Mouse (Mus musculus) thymus, postnatal 0 days (tissue): ENCODE measurements around the gene Sema3a. TPM values are rescaled to one million over a fixed set of nuclear protein-coding genes. Genes with fewer than 3 reads are reported as not detected.

Experiments used
- DNase-seq: peaks from one replicate; pipeline ENCODE4 v3.0.0-alpha.2; 2015; ENCODE audit warnings: low spot score
- polyA plus RNA-seq: library from polyadenylated mRNA; unstranded; fragments of >200 nt; fragmentation: Nextera tagmentation; extraction: Ambion mirVana; gene quantifications from 2 replicates; pipeline ENCODE4 v1.2.1, GENCODE M21; 2015

The Sema3a gene
- polyA plus RNA-seq, 1 experiment from 2014 or later: 0.66 TPM

DNA sequence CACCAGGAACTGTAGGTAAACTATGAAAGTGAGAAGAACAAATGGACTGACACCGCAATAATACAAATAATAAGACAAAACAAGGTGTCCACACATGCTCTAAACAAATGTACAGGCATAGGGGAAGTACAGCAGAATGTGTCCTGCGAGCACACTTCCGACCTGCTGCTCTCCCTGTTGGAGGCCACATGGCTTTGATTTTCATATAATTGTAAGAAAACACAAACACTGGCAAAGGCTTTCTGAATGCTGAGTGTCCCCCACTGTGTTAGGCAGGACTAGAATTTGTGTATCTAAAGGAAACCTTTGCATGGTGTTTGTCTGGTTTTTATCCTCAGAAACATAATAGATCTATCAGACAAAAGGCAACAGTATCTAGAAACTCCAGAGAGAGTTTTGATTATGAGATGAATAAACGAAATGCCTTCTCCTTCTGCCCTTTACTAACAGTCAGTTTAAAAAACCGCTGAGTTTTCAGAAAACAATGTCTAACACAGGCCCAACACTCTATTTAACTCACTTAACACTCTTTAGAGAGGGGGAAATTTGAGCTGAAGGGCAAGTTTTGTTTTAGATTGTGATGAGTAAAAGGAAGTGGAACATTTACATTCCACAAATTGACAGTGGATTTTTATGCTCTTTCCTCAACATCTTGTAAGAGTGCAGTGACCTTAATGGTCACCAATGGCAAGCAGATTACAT is 193.7 kb downstream of the Sema3a start:
- DNase-seq: no peak

DNA sequence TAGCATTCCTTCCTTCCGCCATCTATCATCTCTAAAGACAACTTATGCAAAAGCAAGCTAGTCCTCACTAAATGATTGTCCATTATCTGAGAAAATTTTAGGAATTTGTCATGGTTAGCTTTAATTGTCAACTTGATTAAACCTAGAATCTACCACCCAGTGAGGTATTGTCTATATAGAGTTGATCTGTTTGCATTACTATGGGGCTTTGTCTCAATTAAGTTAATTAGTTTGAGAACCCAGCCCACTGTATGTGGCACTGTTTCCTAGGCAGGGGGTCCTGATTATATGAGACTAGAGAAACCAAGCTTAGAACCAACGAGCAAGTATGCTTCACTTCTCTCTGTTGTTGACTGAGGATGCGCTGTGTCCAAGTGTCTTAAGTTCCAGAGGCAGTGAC is 194.9 kb downstream of the Sema3a start:
- DNase-seq: no peak

DNA sequence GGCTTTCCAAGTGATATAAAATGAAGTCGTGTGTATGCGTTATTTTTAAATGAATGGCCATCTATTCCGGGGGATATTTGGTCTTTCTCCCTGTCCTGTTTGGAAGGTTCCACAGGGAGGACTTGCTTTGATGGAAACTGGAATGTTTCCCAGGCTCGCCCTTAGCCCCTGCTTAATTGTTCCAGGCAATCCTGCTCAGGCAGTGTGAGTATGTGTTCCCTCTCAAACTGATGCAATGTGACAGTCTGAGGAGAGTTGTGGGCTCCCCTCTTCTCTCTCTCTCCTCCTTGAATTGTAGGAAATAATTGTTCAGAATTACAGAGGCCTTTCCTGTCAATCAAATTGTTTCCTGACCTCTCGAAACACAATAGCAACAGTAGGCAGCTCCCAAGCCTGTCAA is 202.1 kb downstream of the Sema3a start:
- no peak for DNase-seq

DNA sequence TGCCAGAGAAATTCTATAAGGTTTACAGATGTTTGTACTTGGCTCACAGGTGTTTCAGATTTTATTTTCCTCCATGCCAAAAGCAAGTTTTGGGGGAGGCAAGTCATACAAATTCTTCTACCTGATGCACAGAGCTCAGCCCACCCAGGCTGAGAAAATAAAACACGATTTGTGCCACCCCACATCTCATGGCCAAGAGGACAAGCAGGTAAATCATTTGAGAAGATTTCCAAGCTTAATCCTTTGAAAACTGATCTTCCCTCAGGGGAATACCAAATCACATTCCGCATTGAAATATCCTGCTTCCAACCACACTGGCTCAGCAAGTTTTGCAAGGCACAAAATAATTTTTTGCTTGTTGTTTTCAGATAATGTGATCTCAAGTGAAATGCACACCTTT is 206.2 kb downstream of the Sema3a start:
- DNase-seq: no peak

DNA sequence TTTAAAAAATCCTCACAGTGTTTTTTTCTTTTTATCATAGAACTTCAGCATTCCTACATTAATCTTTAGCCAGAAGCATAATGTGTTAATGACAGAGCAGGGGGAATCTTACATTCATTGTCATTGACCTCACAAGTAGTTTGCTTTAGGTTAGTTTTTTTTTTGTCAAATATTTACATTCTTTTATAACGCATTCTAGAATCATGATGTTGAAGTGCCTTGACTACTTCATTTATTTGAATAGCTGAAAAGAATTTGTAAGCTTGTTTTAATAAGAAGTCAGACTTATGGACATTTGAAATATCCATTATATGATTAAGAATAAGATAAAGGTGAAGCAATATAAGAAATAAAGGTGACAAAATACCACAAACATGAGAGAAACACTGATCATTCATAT is 212.5 kb downstream of the Sema3a start:
- DNase-seq: no peak

DNA sequence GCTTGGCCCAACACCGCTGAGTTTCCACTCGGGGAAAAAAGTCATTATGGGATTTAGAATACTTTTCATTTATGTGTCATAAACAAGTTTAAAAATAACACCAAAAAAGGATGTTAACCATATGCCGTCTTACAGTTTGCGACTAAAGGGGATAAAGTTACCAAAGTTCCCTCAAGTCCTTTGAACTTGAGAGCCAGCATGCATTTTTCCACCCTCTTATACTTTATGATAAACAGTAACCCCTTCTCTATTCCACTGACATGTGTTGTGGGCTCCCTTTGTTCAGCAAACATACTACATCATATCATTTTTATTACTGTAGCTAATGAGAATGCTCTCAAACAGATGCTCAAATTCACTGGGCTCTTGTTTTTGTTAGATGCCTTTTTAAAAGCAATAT is 221.9 kb downstream of the Sema3a start:
- no peak for DNase-seq

DNA sequence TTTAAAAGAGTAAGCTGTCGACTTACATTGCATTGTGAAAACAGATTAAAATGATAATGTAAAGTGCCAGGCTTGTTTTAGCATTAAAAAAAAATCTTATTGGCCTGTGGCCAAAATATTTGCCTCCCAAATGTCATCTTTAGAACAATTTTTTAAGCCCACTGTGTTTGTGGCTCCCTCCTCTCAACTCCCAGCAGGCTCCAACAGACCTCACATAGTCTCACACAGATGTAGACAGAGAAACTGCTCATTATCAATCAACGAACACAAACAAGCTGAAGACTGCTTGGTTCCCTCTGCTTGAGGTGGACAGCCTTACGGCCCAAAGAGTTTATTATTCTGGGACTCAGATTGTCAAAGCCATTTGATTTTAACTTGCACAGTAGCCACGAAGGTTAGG is 226.4 kb downstream of the Sema3a start:
- DNase-seq: no peak

DNA sequence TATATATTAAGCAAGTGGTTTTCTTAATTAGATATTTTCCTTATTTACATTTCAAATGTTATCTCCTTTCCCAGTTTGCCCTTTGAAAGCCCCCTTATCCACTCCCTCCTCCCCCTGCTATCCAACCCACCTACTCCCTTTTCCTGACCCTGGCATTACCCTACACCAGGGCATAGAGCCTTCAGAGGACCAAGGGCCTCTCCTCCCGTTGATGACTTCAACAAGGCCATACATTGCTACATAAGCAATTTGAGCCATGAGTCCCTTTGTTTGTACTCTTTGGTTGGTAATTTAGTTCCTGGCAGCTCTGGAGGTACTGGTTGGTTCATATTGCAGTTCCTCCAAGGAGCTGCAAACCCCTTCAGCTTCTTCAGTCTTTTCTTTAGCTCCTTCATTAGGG is 227.8 kb downstream of the Sema3a start:
- no peak for DNase-seq

DNA sequence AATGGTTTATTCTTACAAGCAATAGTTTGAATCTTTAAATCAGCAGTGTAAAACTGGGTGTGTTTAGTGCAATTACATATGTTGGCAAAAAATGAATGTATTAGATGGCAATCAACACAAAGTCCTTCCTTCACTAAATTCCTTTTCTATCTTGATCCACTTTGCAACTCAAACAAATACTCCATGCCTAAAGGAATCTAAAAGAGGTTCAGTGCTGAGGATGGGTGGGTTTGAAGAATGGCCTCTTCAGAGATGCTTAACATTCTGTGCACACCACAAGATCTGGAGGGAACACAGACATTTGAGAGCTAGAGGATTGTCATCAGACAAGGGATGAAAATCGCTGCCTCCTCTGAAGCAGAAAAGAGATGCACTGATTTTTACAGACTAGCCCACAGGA is 228.3 kb downstream of the Sema3a start:
- no peak for DNase-seq

DNA sequence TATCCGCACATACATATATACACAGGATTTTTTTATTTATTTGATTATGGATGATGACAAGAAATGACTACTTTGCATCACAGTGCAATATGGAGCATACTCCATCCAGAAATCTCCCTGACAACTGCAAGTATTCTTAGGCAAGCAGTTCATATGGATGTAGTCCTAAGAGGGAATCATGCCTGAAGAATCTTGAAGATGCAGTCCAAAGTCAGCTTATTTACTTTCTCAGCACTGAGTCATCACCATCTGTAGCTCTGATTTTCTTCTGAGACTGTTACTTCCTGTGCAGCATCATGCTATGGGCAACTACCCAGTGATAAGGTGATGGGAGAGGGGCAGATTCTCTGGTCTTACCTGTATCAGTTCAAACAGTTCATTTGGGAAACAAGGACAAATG is 229.7 kb downstream of the Sema3a start:
- DNase-seq: no peak

DNA sequence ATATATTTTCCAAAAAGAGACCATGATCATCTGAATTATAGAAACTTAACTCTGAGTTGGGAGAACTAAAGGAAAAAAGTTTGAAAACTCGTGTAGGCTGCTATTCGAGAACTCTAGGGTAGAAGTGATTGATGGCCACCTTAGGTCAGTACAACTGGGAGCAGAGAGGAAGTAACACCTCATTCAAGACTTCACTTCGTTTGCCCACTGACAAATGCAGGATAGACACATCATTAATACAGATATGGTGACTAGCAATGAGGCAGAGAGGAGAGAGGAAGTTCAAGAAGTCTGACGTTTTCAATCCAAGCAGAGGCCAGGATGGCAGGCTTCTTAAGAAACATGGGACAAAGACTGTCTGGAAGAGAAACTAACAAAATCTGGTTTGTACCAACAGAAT is 233.6 kb downstream of the Sema3a start:
- DNase-seq: no peak

DNA sequence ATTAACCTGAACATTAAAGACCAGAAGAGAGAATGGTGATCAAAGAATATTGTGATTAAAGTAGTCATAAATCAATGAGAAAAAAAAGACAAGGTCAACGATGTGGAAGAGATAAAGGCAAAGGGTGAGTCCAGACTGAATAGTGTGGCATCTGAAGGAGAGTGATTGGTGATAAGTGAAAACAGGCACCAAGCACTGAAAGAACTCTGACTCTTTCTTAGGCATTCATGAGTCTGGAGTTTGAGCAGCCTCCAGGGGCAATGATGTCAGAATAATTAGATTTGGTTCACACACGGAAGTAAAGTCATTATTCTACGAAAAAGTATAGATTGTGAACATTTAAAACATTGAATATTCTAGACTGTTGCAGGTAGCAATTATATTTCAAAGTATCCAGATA is 235.5 kb downstream of the Sema3a start:
- DNase-seq: no peak

DNA sequence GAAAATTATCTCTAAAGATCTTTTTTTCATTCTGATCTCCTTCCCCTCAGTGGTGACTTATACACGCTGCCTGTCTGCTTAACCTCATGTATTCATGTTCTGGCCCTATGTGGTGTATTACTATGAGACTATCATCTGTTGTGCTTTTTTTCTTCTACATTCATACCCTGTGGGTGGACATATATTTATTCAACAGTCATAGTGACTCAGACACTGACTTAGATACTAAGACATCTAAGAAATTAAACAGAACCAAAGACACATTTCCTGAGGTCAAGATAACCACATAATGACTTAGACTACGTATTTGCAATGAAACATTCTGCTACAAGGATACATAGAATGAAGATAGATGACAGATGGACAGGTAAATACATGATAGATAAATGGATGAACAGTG is 239.9 kb downstream of the Sema3a start:
- no peak for DNase-seq

DNA sequence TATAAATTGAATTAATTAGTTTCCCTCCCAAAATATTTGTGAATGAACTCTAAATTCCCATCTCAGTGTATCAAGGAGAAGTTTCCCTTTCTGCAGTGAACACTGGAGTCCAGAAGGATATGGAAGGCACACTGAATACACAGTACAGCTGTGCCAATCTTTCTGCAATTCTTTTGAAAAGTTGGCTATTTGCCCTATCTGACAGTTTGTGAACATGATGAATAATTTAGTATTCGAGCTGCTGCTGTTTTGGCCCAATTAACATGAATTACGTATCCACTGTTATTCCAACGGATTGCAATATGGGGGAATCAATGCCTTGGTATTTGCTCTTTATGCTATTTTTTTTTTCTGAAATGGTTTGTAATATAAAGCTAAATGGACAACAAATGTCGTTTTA is 254.0 kb downstream of the Sema3a start:
- DNase-seq: no peak

DNA sequence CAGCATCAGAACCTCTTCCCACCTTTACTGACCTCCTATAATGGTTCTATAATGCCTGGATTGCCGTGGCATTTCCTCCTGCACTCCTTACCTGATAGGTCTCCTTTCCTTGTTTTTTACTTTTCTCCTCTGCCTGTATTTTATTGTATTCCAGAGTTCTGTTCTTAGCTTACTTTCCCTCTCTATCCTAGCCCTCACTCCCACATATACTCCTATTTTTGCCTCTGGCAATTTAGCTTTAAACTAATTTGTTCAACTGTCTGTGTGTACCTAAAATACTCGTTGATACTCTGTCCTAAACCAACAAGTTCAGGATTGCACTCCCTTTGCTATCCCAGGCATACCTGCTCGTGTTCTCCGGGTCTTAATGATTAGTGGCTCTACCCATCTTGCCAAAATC is 258.8 kb downstream of the Sema3a start:
- DNase-seq: no peak

DNA sequence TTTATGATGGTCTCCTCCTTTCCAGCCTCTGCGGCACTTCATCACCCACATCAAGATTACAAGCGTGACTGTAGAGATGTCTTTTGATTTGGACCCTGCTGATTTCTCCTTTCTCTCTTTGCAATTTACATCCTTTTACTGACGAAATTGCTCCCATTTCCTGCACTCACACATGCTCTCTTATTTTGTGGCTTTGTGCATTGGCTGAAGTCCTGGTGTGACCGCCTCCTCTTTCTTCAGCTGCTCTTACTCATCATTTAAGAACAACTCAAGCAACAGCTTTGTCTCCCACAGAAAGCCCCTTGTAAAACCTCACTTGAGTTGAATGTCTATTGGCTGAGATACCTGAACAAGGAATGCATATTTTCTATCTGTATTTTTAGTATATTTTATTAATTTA is 259.5 kb downstream of the Sema3a start:
- DNase-seq: no peak

DNA sequence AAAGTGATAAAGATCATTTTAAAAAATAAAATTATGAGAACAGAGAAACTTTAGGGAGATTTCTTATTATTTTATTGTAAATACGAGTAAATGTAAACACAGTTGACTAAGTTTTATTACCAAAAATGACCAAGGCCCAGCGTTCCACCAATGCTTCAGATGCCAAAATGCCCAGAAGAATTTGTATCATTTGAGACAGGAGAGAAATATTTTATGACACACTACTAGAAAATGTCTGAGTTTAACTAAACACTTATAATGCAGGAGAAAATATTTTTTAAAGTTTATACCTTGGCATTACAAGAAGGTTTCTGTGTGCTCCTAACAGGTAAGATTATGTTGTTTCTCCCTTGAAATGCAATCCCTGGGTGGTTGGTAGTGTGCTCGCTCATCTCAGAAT is 261.4 kb downstream of the Sema3a start:
- DNase-seq: no peak

DNA sequence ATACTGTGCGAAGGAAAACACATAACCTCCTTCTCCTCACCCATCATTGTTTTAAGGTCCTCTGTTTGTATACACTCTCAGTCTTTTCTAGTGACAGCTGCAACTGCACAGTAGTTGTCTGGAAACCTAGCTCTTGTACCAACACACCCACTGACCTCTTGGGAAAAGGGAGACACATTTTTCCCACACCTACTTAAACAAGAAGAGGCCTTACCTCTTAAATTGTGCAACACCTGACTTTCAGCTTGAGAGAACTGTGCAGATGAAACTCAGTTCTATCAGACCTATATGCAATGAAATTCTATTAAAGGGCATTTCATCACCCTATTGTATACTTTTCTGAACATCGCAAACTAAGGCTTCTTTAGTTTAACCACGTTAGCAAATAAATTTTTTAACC is 262.5 kb downstream of the Sema3a start:
- no peak for DNase-seq

DNA sequence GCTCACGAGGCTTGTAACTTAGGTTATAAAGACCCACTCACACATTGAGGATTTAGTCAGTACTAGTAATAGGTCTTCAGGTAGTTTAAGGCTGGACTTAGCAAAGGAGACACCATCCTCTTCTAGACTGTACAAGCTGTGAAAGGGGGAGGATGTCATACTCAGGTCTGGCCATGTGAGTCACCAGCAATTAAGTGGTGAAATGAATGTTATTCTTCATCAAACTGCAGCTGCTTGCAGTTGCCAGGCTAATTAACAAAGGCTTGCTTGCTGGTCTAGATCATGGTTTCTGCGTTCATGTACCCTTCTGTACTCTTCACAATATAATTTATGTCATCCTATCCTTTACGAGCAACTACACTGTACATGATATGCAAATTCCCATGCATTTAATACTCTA is 264.8 kb downstream of the Sema3a start:
- DNase-seq: no peak

DNA sequence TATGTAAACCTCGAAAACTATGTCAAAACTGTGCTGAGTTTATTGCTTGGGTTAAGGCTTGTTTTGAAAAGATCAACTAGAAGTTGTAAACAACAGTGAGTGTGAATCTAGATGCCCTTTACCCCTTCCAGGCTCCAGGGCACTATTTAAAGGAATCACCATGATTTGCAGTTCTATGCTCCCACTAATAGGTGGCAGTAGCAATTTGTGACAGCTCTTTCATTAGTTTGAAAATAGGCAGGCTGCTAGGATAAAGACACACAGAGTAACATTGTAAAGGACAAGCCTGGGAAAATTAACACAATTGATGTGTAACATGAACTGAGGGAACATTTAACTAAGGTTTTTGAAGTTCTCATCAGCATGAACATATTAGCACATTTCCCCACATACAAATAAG is 280.2 kb downstream of the Sema3a start:
- DNase-seq: no peak

DNA sequence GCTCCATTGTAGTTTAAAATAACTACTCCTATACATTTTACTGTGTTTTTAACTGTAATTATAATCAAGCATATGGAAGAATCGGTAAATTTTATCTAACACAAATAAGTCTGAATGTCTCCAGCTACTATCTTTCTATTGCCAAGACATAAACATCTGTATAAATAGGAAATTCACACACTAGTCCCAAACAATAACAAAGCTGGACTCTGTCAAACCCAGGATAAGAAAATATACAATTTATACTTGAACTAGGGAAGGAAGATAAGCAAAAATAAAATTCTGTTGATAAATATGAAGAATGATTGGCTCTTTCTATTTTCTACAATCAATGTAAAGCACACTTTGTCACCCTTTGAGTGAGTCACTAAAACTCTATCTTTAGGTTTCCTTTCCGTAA is 280.9 kb downstream of the Sema3a start:
- no peak for DNase-seq

DNA sequence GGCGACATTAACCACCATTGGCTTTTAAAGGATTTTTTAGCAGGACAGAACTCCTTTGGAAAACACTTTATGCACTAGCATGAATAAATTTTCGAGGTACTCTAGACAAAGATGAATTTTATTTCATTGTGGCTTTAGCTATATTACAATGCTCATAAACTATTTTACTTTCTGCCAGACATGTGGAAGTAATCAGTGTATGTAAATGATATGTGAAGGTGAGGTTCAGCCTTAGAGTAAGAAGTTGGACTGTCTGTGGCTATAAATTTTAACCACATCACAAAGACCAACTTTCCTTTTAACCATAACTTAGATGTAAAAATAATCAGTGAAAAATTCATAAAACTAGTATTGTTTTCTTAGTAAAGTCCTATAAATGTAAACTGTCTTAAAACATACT is 286.7 kb downstream of the Sema3a start:
- DNase-seq: no peak

DNA sequence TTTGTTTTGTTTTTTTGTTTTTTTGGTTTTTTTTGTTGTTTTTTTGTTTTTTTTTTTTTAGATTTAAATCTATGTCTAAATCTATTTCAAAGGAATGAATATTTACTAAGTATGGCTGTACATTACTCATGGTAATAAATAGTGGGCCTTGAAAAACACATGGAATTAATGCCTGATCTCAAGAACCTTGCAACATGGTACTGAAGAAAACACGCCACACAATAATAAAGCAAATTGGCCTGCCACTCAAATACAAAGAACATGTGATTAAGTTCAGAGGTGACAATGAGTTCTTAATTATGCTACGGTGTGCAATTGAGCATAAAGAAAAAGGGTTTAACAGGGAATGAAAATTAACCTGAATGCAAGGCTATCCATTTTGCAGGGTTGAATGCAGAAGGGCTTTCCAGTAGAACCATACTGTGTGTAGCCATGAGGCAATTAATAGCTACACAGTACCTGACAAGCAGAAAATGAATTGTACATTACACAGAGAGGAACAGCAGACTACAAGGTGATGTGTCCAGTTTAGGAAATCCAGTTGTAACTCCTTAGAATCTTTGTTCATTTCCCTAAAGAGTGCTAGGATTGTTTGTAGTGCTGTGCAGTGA is 288.8 kb downstream of the Sema3a start:
- no peak for DNase-seq
